Mouse (Mus musculus) midbrain, postnatal 0 days (tissue): ENCODE measurements around the gene Foxo3. TPM values are rescaled to one million over a fixed set of nuclear protein-coding genes. Genes with fewer than 3 reads are reported as not detected.

Experiments
- ATAC-seq: fragments of 200-750 bp; cut with Nextera tagmentation; 2 replicates; pipeline ENCODE4 v1.8.0; 2017; ENCODE audit warnings: moderate number of reproducible peaks, mild to moderate bottlenecking, moderate TSS enrichment, moderate library complexity; ENCODE audit not compliant: low FRiP score
- DNase-seq: peaks from one replicate; pipeline ENCODE4 v3.0.0-alpha.2; 2015; ENCODE audit warnings: low spot score
- H3K27ac ChIP-seq: fragments of 300-500 bp; sonication (generic); 2 replicates; pipeline ENCODE4 v1.5.1; 2014; ENCODE audit warnings: low read depth, mild to moderate bottlenecking, low read length, mixed read lengths
- H3K27me3 ChIP-seq: fragments of 300-500 bp; sonication (generic); 2 replicates; pipeline ENCODE4 v1.6.1; 2014; ENCODE audit warnings: low read length, control low read depth, mixed read lengths; ENCODE audit not compliant: insufficient read depth
- H3K36me3 ChIP-seq: fragments of 300-500 bp; sonication (generic); 2 replicates; pipeline ENCODE4 v1.6.1; 2014; ENCODE audit warnings: low read length, control low read depth, mixed read lengths; ENCODE audit not compliant: insufficient read depth
- H3K4me1 ChIP-seq: fragments of 300-500 bp; sonication (generic); 2 replicates; pipeline ENCODE4 v1.6.1; 2014; ENCODE audit warnings: mild to moderate bottlenecking, control low read depth, antibody characterized with exemption, low read length, mixed read lengths; ENCODE audit not compliant: insufficient read depth
- H3K4me2 ChIP-seq: fragments of 300-500 bp; sonication (generic); 2 replicates; pipeline ENCODE4 v1.6.1; 2014; ENCODE audit warnings: low read depth, mild to moderate bottlenecking, low read length, mixed read lengths; ENCODE audit not compliant: poor library complexity, severe bottlenecking
- H3K4me3 ChIP-seq: fragments of 300-500 bp; sonication (generic); 2 replicates; pipeline ENCODE4 v1.5.1; 2014; ENCODE audit warnings: low read depth, mild to moderate bottlenecking, low read length, moderate library complexity
- H3K9ac ChIP-seq: fragments of 300-500 bp; sonication (generic); replicated peaks from 2 replicates; pipeline ENCODE4 v1.6.1; 2014; ENCODE audit warnings: mild to moderate bottlenecking, low read length, moderate library complexity, mixed read lengths; ENCODE audit not compliant: poor library complexity, severe bottlenecking
- H3K9me3 ChIP-seq: fragments of 300-500 bp; sonication (generic); 2 replicates; pipeline ENCODE4 v1.6.1; 2016; ENCODE audit warnings: low read length, control low read depth
- CTCF ChIP-seq: IDR thresholded peaks from 2 replicates; pipeline ENCODE4 v1.5.1; 2016; ENCODE audit warnings: antibody characterized with exemption, mild to moderate bottlenecking
- WGBS: fragments of 180-500 bp; shearing (Covaris S2); extraction: QIAGEN DNeasy Blood & Tissue Kit; methylation state at CpG from one replicate; pipeline ENCODE4 v1.1.7; 2014; 5-methylcytosine and 5-hydroxymethylcytosine counted together
- polyA plus RNA-seq: library from polyadenylated mRNA; unstranded; fragments of >200 nt; fragmentation: Nextera tagmentation; extraction: Ambion mirVana; gene quantifications from 2 replicates; pipeline ENCODE4 v1.2.1, GENCODE M21; 2015
- total RNA-seq: library from RNA; depleted of rRNA; stranded (reverse); fragments of >200 nt; gene quantifications from 2 replicates; pipeline ENCODE4 v1.2.3, GENCODE M21; 2014

Gene Foxo3
- total and polyA plus RNA-seq, 2 experiments from 2014 or later: 6.6 to 42.9 TPM

DNA sequence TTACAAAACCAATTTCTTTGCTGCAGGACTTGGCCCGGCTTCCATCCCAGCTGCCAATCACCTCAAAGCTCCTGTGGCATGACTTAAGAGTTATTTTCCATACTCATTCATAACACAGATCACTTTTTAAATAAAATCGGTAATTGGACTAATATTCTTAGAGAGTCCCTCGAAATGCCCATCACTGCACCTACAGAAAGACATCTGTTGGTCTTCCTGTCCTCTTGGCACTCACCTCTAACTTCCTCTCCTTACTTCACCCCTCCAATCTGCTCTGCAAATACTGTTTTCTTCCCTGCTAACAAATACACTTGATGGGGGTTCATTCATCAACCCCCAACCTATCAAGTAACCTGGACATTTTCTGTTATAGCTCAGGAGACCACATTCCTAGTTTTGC is 30.9 kb downstream of the Foxo3 start:
- Histone ChIP-seq H3K36me3 (no peaks in the 10 kb centered on the region), H3K27me3 (no peaks in the 10 kb centered on the region), H3K9me3 (no peaks in the 10 kb centered on the region), H3K4me3 (no peak overlapping the region), H3K4me2 (no peak overlapping the region), H3K4me1 (0 out of 2 replicates have a peak, but pooled peaks cover 4% of the 10 kb centered on the region), H3K27ac (no peak overlapping the region), H3K9ac (no peak overlapping the region)
- 87% methylated on average over 3 of the region's 3 CpGs for WGBS
- DNase-seq: no peak
- no peak for TF ChIP-seq CTCF
- no peak for ATAC-seq

DNA sequence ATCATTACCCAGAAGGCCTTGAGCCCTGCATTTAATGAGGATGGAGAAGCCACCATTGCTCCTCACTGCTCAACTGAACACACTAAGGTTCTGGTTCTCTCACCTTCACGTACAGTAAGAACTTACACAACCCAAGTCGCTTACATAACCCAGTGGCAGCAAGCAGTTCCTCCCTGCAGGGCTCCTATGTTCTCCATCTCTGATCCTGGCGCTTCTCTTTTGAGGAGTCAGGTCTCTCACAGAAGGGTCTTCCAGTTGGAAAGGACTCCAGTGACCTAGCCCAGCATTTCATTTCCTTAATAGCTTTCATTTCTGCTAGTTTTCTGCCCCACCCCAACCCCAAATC is 31.3 kb downstream of the Foxo3 start:
- 80% methylated on average over 3 of the region's 3 CpGs for WGBS
- Histone ChIP-seq H3K36me3 (no peaks in the 10 kb centered on the region), H3K4me2 (no peak overlapping the region), H3K9ac (no peak overlapping the region), H3K9me3 (no peaks in the 10 kb centered on the region), H3K27me3 (no peaks in the 10 kb centered on the region), H3K27ac (no peak overlapping the region), H3K4me3 (no peak overlapping the region), H3K4me1 (0 out of 2 replicates have a peak, but pooled peaks cover 4% of the 10 kb centered on the region)
- DNase-seq: no peak
- no peak for TF ChIP-seq CTCF
- ATAC-seq: no peak

DNA sequence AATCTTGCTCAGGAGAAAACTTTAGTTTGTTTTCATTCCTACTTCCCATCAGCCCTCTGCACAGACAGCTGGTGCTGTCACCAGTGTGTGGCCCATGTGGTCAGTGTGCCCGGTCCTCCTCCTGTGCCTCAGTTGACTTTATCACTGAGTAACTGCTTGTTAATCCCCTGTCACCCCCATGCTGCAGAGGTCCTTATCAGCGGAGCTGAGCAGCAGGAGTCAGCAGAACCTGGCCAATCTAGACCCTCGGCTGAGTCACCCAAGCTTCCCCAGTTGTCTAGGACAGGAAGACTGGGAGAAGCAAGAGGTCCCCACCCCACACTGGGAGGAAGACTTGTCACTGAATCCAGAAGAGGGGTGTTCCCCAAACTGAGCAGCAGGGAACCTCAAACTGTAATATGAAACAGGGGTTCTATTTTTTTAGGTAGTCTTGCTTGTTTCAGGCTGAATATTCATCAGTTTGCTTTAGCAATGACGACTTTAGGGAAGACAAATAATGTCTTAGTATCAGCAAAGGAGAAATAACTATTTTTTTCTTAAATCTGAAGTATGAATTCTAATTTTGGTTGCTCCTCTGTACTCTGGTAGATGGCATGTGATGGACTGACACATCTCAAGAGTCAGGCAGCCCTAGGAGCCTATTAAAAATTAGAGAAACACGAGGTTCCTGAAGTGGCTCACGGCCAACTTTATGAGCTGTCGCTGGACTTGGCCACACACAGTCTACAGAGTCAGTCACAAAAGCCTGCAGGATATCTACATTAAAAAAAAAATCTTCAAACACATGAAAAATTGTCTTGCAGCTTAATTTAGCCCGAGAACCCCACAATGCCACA is 31.9 kb downstream of the Foxo3 start:
- H3K36me3 ChIP-seq: no peaks in the 10 kb centered on the region
- WGBS: 67% methylated on average over 8 of the region's 8 CpGs
- no peak for TF ChIP-seq CTCF
- no peak overlapping the region for H3K4me2 ChIP-seq
- no peak for ATAC-seq
- DNase-seq: no peak
- no peak overlapping the region for H3K9ac ChIP-seq
- H3K9me3 ChIP-seq: no peaks in the 10 kb centered on the region
- no peak overlapping the region for H3K4me3 ChIP-seq
- H3K27me3 ChIP-seq: no peaks in the 10 kb centered on the region
- H3K27ac ChIP-seq: no peak overlapping the region
- H3K4me1 ChIP-seq: no peaks in the 10 kb centered on the region

DNA sequence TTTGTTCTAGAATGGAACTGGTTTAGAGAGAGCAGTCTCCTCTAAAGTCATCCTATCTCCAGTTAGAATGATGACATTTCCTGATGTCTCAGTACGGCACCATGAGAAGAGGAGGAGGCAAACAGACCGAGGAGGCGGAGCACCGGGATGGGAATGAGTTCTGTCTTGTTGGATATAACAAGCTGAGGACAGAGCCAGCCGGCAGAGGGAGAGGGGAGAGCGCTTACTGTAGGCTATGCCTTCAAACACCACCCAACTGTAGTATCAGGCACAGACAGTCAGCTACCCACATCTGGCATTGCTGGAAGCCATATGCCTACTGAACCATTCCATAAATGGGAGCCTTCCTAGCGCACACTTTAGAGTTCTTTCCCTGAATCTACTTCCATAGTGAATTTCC is 32.6 kb downstream of the Foxo3 start:
- no peak for ATAC-seq
- Histone ChIP-seq H3K36me3 (no peaks in the 10 kb centered on the region), H3K27ac (no peak overlapping the region), H3K4me2 (no peak overlapping the region), H3K4me3 (no peak overlapping the region), H3K4me1 (no peaks in the 10 kb centered on the region), H3K9me3 (no peaks in the 10 kb centered on the region), H3K27me3 (no peaks in the 10 kb centered on the region), H3K9ac (no peak overlapping the region)
- no peak for DNase-seq
- 94% methylated on average over 7 of the region's 7 CpGs for WGBS
- TF ChIP-seq CTCF: no peak

DNA sequence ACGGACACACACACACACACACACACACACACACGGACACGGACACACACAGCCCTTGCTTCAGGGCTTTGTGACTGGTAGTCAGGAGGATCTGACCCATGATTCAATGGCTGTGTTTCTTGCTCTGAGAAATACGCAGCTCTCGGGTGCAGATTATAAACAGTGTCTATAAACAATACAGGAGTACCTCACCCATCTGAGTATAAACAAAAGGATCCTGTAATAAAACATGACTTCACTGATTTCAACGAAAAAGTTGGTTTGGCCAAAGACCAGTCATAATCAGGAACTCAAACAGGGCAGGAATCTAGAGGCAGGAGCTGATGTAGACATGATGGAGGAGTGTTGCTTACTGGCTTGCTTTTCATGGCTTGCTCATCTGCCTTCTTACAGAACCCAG is 34.1 kb downstream of the Foxo3 start:
- Histone ChIP-seq H3K4me2 (no peak overlapping the region), H3K4me1 (no peaks in the 10 kb centered on the region), H3K9me3 (no peaks in the 10 kb centered on the region), H3K36me3 (no peaks in the 10 kb centered on the region), H3K27ac (no peak overlapping the region), H3K27me3 (no peaks in the 10 kb centered on the region), H3K9ac (no peak overlapping the region), H3K4me3 (no peak overlapping the region)
- 88% methylated on average over 6 of the region's 6 CpGs for WGBS
- TF ChIP-seq CTCF: no peak
- no peak for DNase-seq
- ATAC-seq: no peak

DNA sequence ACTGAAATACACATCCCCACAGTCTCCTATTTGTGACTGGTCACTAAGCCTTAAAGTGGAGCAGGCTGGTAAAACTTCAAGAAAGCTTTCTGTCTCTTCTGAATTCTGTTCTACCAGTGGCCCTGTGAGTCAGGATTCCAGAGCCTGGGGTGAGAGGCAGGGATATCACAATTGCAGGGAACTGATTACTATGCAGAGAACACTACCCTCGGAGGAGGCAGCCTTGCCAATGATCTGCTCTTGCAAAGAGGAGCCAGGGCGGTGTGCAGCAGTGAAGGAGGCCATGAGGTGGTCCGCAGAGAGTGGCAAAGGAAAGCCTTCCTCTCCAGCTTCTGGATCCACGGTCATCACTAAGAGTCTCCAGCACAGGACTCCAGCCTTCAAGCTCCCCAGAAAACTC is 34.8 kb downstream of the Foxo3 start:
- Histone ChIP-seq H3K36me3 (no peaks in the 10 kb centered on the region), H3K27me3 (no peaks in the 10 kb centered on the region), H3K4me2 (no peak overlapping the region), H3K9me3 (no peaks in the 10 kb centered on the region), H3K9ac (no peak overlapping the region), H3K27ac (no peak overlapping the region), H3K4me1 (no peaks in the 10 kb centered on the region), H3K4me3 (no peak overlapping the region)
- WGBS: 65% methylated on average over 4 of the region's 4 CpGs
- DNase-seq (peak; percentile 39), ATAC-seq (no peak)
- no peak for TF ChIP-seq CTCF
